Mouse (Mus musculus) heart, adult 2 months (tissue): ENCODE data around the gene Olfr64. TPM values are rescaled to one million over a fixed set of nuclear protein-coding genes. Genes with fewer than 3 reads are reported as not detected.

Experiments used
- DNase-seq, 2 experiments: peaks; one replicate each; pipeline ENCODE4 v3.0.0; 2021
- H3K27ac ChIP-seq: fragments of 200-600 bp; 2 replicates; pipeline ENCODE4 v1.8.1; 2022
- H3K27me3 ChIP-seq: fragments of 200-500 bp; 2 replicates; pipeline ENCODE4 v1.6.1; 2012; ENCODE audit warnings: mild to moderate bottlenecking, low read length, inconsistent platforms, mixed read lengths; ENCODE audit not compliant: control insufficient read depth, insufficient read depth
- H3K36me3 ChIP-seq: fragments of 200-500 bp; 2 replicates; pipeline ENCODE4 v1.6.1; 2012; ENCODE audit warnings: low read length, inconsistent platforms; ENCODE audit not compliant: control insufficient read depth, insufficient read depth
- H3K4me1 ChIP-seq: fragments of 200-500 bp; 2 replicates; pipeline ENCODE4 v1.6.1; 2011; ENCODE audit warnings: low read length; ENCODE audit not compliant: control insufficient read depth, insufficient read depth
- H3K4me3 ChIP-seq: fragments of 200-600 bp; 2 replicates; pipeline ENCODE4 v1.8.1; 2022
- H3K79me2 ChIP-seq: fragments of 200-500 bp; replicated peaks from 2 replicates; pipeline ENCODE4 v1.6.1; 2012; ENCODE audit warnings: mild to moderate bottlenecking, inconsistent platforms, low read length, moderate library complexity, mixed read lengths; ENCODE audit not compliant: control insufficient read depth, insufficient read depth
- H3K9ac ChIP-seq: fragments of 200-500 bp; 2 replicates; pipeline ENCODE4 v1.6.1; 2012; ENCODE audit warnings: low read depth, mild to moderate bottlenecking, control low read depth, inconsistent platforms, low read length, mixed read lengths
- CTCF ChIP-seq: fragments of 200-600 bp; IDR thresholded peaks from 2 replicates; pipeline ENCODE4 v1.8.1; 2022; ENCODE audit warnings: antibody characterized with exemption, mild to moderate bottlenecking, moderate library complexity
- EP300 ChIP-seq: fragments of 200-500 bp; IDR thresholded peaks from 2 replicates; pipeline ENCODE4 v1.6.1; 2011; ENCODE audit warnings: low read depth, low read length, control low read depth; ENCODE audit not compliant: insufficient read depth
- POLR2A ChIP-seq: fragments of 200-500 bp; IDR thresholded peaks from 2 replicates; pipeline ENCODE4 v1.6.1; 2011; ENCODE audit warnings: mild to moderate bottlenecking, low read depth, low read length, control low read depth; ENCODE audit not compliant: insufficient read depth
- WGBS: fragments of 180-500 bp; shearing (Covaris S2); methylation state at CpG from one replicate; pipeline ENCODE4 v1.1.7; 2018; 5-methylcytosine and 5-hydroxymethylcytosine counted together
- intact Hi-C: fragments of 180-260 bp; cut with DNase I; formaldehyde crosslinking; loops from one replicate; pipeline ENCODE4 v1.15.1; 2025
- polyA plus RNA-seq: library from polyadenylated mRNA; depleted of rRNA; stranded (reverse); fragments of >200 nt; gene quantifications from 2 replicates; pipeline ENCODE4 v1.2.3, GENCODE M21; 2012
- total RNA-seq, 2 experiments: library from RNA; stranded (reverse); gene quantifications; 2 replicates each; pipeline ENCODE4 v1.2.3; 2021

Gene Olfr64
- total and polyA plus RNA-seq, 3 experiments = not detected

GRCm38 (mm10) chr7:103910047-103910446, 15.8 kb upstream of the Olfr64 start:
- TF ChIP-seq EP300 (no peak), CTCF (no peak), POLR2A (no peak)
- Histone ChIP-seq H3K79me2 (no peaks in the 10 kb centered on the region), H3K9ac (no peak overlapping the region), H3K4me3 (no peak overlapping the region), H3K27me3 (no peaks in the 10 kb centered on the region), H3K36me3 (no peaks in the 10 kb centered on the region), H3K27ac (no peak overlapping the region), H3K4me1 (peaks cover 1% of the 10 kb centered on the region; the same call in 1 of the 2 replicates)
- WGBS = 0% methylated on average over 3 of the region's 3 CpGs
- intact Hi-C loops = no loop called here
- no peak for DNase-seq

GRCm38 (mm10) chr7:103903187-103903586, 8.9 kb upstream of the Olfr64 start, which contains the start of gene Olfr65:
Gene Olfr65 (plus strand): TSS chr7:103903487.
- no peak for DNase-seq
- Histone ChIP-seq H3K27ac (no peak within 1 kb of the TSS), H3K27me3 (no peaks in the 10 kb centered on the region), H3K9ac (no peak within 1 kb of the TSS), H3K79me2 (no peaks in the 10 kb centered on the region), H3K4me3 (no peak within 1 kb of the TSS), H3K4me1 (no peaks in the 10 kb centered on the region), H3K36me3 (no peaks in the 10 kb centered on the region)
- 41% methylated on average over 2 of the region's 2 CpGs for WGBS
- TF ChIP-seq EP300 = no peak
- TF ChIP-seq POLR2A = no peak
- no peak for TF ChIP-seq CTCF
- intact Hi-C loops = no loop called here

GRCm38 (mm10) chr7:103886152-103886551, 8.1 kb downstream of the Olfr64 start, which contains the start of gene Olfr66:
Gene Olfr66 (minus strand): TSS chr7:103886252.
- H3K27me3 ChIP-seq = no peaks in the 10 kb centered on the region

GRCm38 (mm10) chr7:103877093-103877492, 17.2 kb downstream of the Olfr64 start:
- DNase-seq = no peak
- Histone ChIP-seq H3K4me3 (no peak overlapping the region), H3K79me2 (no peaks in the 10 kb centered on the region), H3K27me3 (no peaks in the 10 kb centered on the region), H3K9ac (no peak overlapping the region), H3K27ac (no peak overlapping the region), H3K4me1 (no peaks in the 10 kb centered on the region), H3K36me3 (no peaks in the 10 kb centered on the region)
- intact Hi-C loops = no loop called here
- TF ChIP-seq EP300 = no peak
- TF ChIP-seq POLR2A = no peak
- no peak for TF ChIP-seq CTCF
- WGBS = 48% methylated on average over 2 of the region's 2 CpGs

More at GRCm38 (mm10) chr7:103886152-103886551, 8.1 kb downstream of the Olfr64 start, which contains the start of gene Olfr66:
- Histone ChIP-seq H3K4me3 (no peak within 1 kb of the TSS), H3K4me1 (no peaks in the 10 kb centered on the region), H3K79me2 (no peaks in the 10 kb centered on the region), H3K27ac (no peak within 1 kb of the TSS), H3K9ac (no peak within 1 kb of the TSS), H3K36me3 (no peaks in the 10 kb centered on the region)
- DNase-seq = no peak
- no peak for TF ChIP-seq CTCF
- TF ChIP-seq EP300 = no peak
- TF ChIP-seq POLR2A = no peak
- intact Hi-C loops = no loop called here

GRCm38 (mm10) chr7:103874451-103874850, 19.8 kb downstream of the Olfr64 start:
- H3K4me1 ChIP-seq = no peaks in the 10 kb centered on the region
- H3K79me2 ChIP-seq = no peaks in the 10 kb centered on the region
- H3K4me3 ChIP-seq = no peak overlapping the region
- no peaks in the 10 kb centered on the region for H3K36me3 ChIP-seq
- intact Hi-C loops = loop anchor here (5.0 kb wide), 1 partner anchor 82 kb away; the partner anchor contains the start of gene Olfr67
- TF ChIP-seq CTCF = 0 out of 2 replicates have a peak, but pooled peaks have one; percentile 2
- no peak for TF ChIP-seq EP300
- no peaks in the 10 kb centered on the region for H3K27me3 ChIP-seq
- DNase-seq = no peak
- 40% methylated on average over 5 of the region's 5 CpGs for WGBS
- no peak overlapping the region for H3K27ac ChIP-seq
- no peak overlapping the region for H3K9ac ChIP-seq

GRCm38 (mm10) chr7:103873064-103873463, 21.2 kb downstream of the Olfr64 start:
- no peak overlapping the region for H3K9ac ChIP-seq
- no peak for DNase-seq
- intact Hi-C loops = loop anchor here (5.0 kb wide), 1 partner anchor 81 kb away; the partner anchor contains the start of gene Olfr67
- H3K27ac ChIP-seq = no peak overlapping the region
- 0% methylated on average over 1 of the region's 1 CpGs for WGBS
- no peak overlapping the region for H3K4me3 ChIP-seq
- no peaks in the 10 kb centered on the region for H3K36me3 ChIP-seq
- TF ChIP-seq CTCF (peak; percentile 60), EP300 (no peak)
- H3K79me2 ChIP-seq = no peaks in the 10 kb centered on the region
- H3K27me3 ChIP-seq = no peaks in the 10 kb centered on the region
- H3K4me1 ChIP-seq = no peaks in the 10 kb centered on the region
